Mouse (Mus musculus) ES-E14 (cell line): ENCODE data around the gene Acot7.

Experiments
- MAFK ChIP-seq: IDR thresholded peaks from 2 replicates; pipeline ENCODE4 v1.6.1; 2014; ENCODE audit warnings: mild to moderate bottlenecking, low read depth, low read length, inconsistent platforms; ENCODE audit not compliant: insufficient read depth
- ZNF384 ChIP-seq: IDR thresholded peaks from 2 replicates; pipeline ENCODE4 v1.6.1; 2012; ENCODE audit warnings: low read depth, low read length, inconsistent platforms

DNA sequence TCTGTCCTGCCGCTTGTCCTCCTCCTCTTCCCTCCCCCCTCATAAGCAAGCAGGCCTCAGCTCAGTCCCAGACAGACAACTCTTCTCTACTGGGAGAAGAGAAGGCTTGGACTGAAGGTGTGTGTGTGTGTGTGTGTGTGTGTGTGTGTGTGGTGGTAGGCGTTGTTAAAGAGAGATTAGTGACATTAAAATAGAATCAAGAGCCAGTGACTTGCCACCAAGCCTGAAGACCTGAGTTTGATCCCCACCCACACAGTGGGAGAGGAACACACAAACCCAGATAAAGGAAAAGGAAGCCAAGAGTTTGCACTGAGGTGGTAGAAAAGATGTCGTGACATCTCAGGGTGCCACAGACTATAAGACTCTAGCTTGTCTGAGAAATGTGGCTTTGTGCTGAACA is 69.3 kb downstream of the Acot7 start:
- TF ChIP-seq ZNF384 (no peak), MAFK (no peak)
